In the genomic region with DNA sequence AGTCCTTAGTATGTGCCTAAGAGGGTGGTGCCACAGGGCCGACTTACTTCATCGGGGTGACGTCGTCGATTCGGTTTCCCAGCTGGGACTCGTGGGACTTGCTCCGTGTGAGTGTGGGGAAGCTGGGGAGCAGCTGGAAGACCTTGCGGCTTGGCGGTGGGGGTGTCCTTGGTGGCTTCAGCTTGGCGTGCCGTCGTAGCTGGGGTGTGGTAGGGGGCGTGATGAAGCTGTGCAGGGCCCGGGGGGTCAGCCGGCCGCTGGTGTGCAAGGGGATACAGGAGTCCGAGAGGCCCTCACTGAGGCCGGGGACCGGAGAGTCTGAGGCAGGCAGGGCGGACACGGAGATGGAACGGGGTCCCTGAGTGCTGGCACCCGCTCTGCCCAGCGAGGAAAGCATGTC, we compare ENCODE assay signal across 27 mouse cellular contexts.
A peak's percentile ranks its signal among the peaks of the same experiment; 100 is the strongest.
DNase-seq lines count a peak whose midpoint lies in the region; ATAC-seq and TF ChIP-seq lines count a peak whose summit lies in the region.
"Had no signal": no experiment of that assay in that cellular context is flagged by ENCODE, and none has a peak within 500 bp of the region (broad histone marks: within the 10 kb centered on the region; RNA-seq: fewer than 3 reads in every experiment).

No protein-coding gene starts in this region.

- ATAC-seq in liver, postnatal 0 days: 0 out of 2 replicates have a peak, but pooled peaks have one; percentile 2
- no peak for ATAC-seq in liver, embryonic 12.5 days
- peak; percentile 30; the same call in 1 of the 2 replicates for ATAC-seq in erythroid progenitor cell, adult 5-6 weeks (replicated peaks; ENCODE audit: low FRiP score, poor library complexity, severe bottlenecking)
- ATAC-seq: activated CD4-positive, CD25-positive, alpha-beta regulatory T cell, adult 4 months; forebrain, embryonic 14.5 days; intestine, postnatal 0 days had no signal

- no peaks in the 10 kb centered on the region for H3K4me1 ChIP-seq in liver, postnatal 0 days (ENCODE audit: insufficient read depth)
- H3K4me1 ChIP-seq in liver, embryonic 12.5 days: peaks cover 9% of the 10 kb centered on the region
- peaks cover 22 to 53% of the 10 kb centered on the region in 2 experiments for H3K4me1 ChIP-seq in CH12.LX (ENCODE audit: control insufficient read depth in 1 of 2, insufficient read depth in 2 of 2)

- TF ChIP-seq POLR2A in CH12.LX (IDR thresholded peaks at IDR 0.05; ENCODE audit: low read depth, low read length): no peak

- dilution Hi-C loops in CH12.LX (cut with MboI; ENCODE audit: extremely low pct_ligation_motif_present, extremely low pct_unique_long_range_greater_than_20kb, low sequenced_read_pairs): no loop called here

- no peak overlapping the region for H3K4me3 ChIP-seq in gastrocnemius, adult 2 months
- no peak overlapping the region for H3K4me3 ChIP-seq in liver, postnatal 0 days (ENCODE audit: low read depth, low read length)
- no peak overlapping the region for H3K4me3 ChIP-seq in liver, embryonic 12.5 days
- no peak overlapping the region for H3K4me3 ChIP-seq in CH12.LX (replicated peaks in 1 of 3; ENCODE audit: low read depth in 2 of 3, low read length in 2 of 3, poor library complexity in 1 of 3)
- H3K4me3 ChIP-seq: embryonic facial prominence, embryonic 10.5 days; embryonic facial prominence, embryonic 13.5 days; erythroblast, embryonic 14.5 days; heart, embryonic 13.5 days; hindbrain, embryonic 15.5 days had no signal

- no peak overlapping the region for H3K4me2 ChIP-seq in liver, postnatal 0 days (ENCODE audit: low read depth, low read length)
- no peak overlapping the region for H3K4me2 ChIP-seq in liver, embryonic 12.5 days
- no peak overlapping the region for H3K4me2 ChIP-seq in CH12.LX (ENCODE audit: insufficient read depth, low read depth, poor library complexity, severe bottlenecking)
- H3K4me2 ChIP-seq: embryonic facial prominence, embryonic 13.5 days; heart, embryonic 13.5 days; hindbrain, embryonic 15.5 days had no signal

- no peaks in the 10 kb centered on the region for H3K27me3 ChIP-seq in liver, postnatal 0 days (ENCODE audit: insufficient read depth, low read length)
- no peaks in the 10 kb centered on the region for H3K27me3 ChIP-seq in liver, embryonic 12.5 days (replicated peaks)
- H3K27me3 ChIP-seq in CH12.LX (replicated peaks): no peaks in the 10 kb centered on the region
- H3K27me3 ChIP-seq: embryonic facial prominence, embryonic 13.5 days; heart, embryonic 13.5 days; hindbrain, embryonic 15.5 days had no signal

- peaks cover 3% of the 10 kb centered on the region; the same call in 1 of the 2 replicates for H3K79me2 ChIP-seq in CH12.LX (replicated peaks; ENCODE audit: control insufficient read depth, extremely low read depth, insufficient read depth, poor library complexity, severe bottlenecking)

- H3K9me3 ChIP-seq in liver, postnatal 0 days (ENCODE audit: low read length): no peaks in the 10 kb centered on the region
- H3K9me3 ChIP-seq in liver, embryonic 12.5 days (replicated peaks): no peaks in the 10 kb centered on the region
- peaks cover 16% of the 10 kb centered on the region for H3K9me3 ChIP-seq in CH12.LX (replicated peaks; ENCODE audit: low read length)
- H3K9me3 ChIP-seq: hindbrain, embryonic 15.5 days had no signal

- peak overlapping the region; percentile 66 for H3K27ac ChIP-seq in gastrocnemius, adult 2 months
- no peak overlapping the region for H3K27ac ChIP-seq in liver, postnatal 0 days (ENCODE audit: low read depth)
- H3K27ac ChIP-seq in liver, embryonic 12.5 days: no peak overlapping the region
- 0 out of 2 replicates have a peak overlapping the region, but pooled peaks have one; percentile 0 for H3K27ac ChIP-seq in CH12.LX (ENCODE audit: insufficient read depth, low read depth)
- H3K27ac ChIP-seq: embryonic facial prominence, embryonic 13.5 days; heart, embryonic 13.5 days; hindbrain, embryonic 15.5 days had no signal

- WGBS in liver, postnatal 0 days (ENCODE audit: insufficient replicate concordance): 93% methylated on average over 25 of the region's 25 CpGs
- 92% methylated on average over 25 of the region's 25 CpGs for WGBS in liver, embryonic 12.5 days (ENCODE audit: insufficient replicate concordance)

- DNase-seq in gastrocnemius, adult 2 months: peak; percentile 51
- DNase-seq in gastrocnemius, adult 18-20 months (ENCODE audit: low spot score): no peak
- DNase-seq in liver, postnatal 0 days: no peak
- no peak for DNase-seq in CH12.LX (ENCODE audit: extremely low read depth)
- no peak for DNase-seq in layer of hippocampus, postnatal 14 days (ENCODE audit: low spot score in 2 of 2)
- DNase-seq in frontal cortex, postnatal 25 days (ENCODE audit: low spot score in 2 of 2): no peak
- DNase-seq: adrenal gland, adult 8-10 months; adrenal gland, postnatal 25 days; B cell, adult 2 months; cerebellum, adult 11-12 months; cerebellum, adult 8-10 months; cerebellum, postnatal 10 days; cerebellum, postnatal 36 days; embryo, embryonic 11 days; gastrocnemius, postnatal 25 days; heart, postnatal 14 days; heart, postnatal 4 days had no signal

- TF ChIP-seq EP300 in liver, postnatal 0 days (IDR thresholded peaks at IDR 0.05; ENCODE audit: low read depth): no peak
- no peak for TF ChIP-seq EP300 in CH12.LX (IDR thresholded peaks at IDR 0.05; ENCODE audit: low read length)

- peaks cover 10% of the 10 kb centered on the region for H3K36me3 ChIP-seq in liver, postnatal 0 days (replicated peaks; ENCODE audit: insufficient read depth, low read length)
- H3K36me3 ChIP-seq in liver, embryonic 12.5 days: peaks cover 46% of the 10 kb centered on the region
- H3K36me3 ChIP-seq in CH12.LX (replicated peaks in 1 of 2; ENCODE audit: control insufficient read depth in 1 of 2, insufficient read depth in 1 of 2, low read length in 1 of 2): peaks cover 76 to 91% of the 10 kb centered on the region in 2 experiments

- in situ Hi-C loops in CH12.LX (cut with MboI; ENCODE audit: low pct_ligation_motif_present, low pct_unique_long_range_greater_than_20kb, low sequenced_read_pairs): no loop called here

- no peak for TF ChIP-seq RAD21 in CH12.LX (IDR thresholded peaks at IDR 0.05; ENCODE audit: low read depth, low read length)

- TF ChIP-seq CTCF in gastrocnemius, adult 2 months (IDR thresholded peaks at IDR 0.05): no peak
- TF ChIP-seq CTCF in liver, postnatal 0 days (IDR thresholded peaks at IDR 0.05; ENCODE audit: low read depth): no peak
- no peak for TF ChIP-seq CTCF in CH12.LX (conservative IDR thresholded peaks at IDR 0.05 in 1 of 2, IDR thresholded peaks at IDR 0.05 in 1 of 2; ENCODE audit: low read depth in 2 of 2, low read length in 2 of 2)

- intact Hi-C loops in gastrocnemius, adult 2 months (cut with DNase I): no loop called here

- H3K9ac ChIP-seq in liver, postnatal 0 days (replicated peaks): no peak overlapping the region
- H3K9ac ChIP-seq in liver, embryonic 12.5 days: no peak overlapping the region
- no peak overlapping the region for H3K9ac ChIP-seq in CH12.LX (ENCODE audit: insufficient read depth, low read depth)
- H3K9ac ChIP-seq: embryonic facial prominence, embryonic 13.5 days; heart, embryonic 13.5 days; hindbrain, embryonic 15.5 days had no signal

TF ChIP-seq in CH12.LX, 34 proteins besides CTCF, POLR2A, EP300 and RAD21:
- TF ChIP-seq MAX (IDR thresholded peaks at IDR 0.05; ENCODE audit: low read length) (no peak), POLR2AphosphoS2 (IDR thresholded peaks at IDR 0.05; ENCODE audit: low read depth, low read length) (no peak), IRF4 (IDR thresholded peaks at IDR 0.05; ENCODE audit: low read depth, low read length) (no peak), ZC3H11A (IDR thresholded peaks at IDR 0.05; ENCODE audit: low read depth, low read length) (no peak), SMC3 (IDR thresholded peaks at IDR 0.05; ENCODE audit: low read depth, low read length) (no peak), RCOR1 (conservative IDR thresholded peaks at IDR 0.05; ENCODE audit: low read depth, low read length) (no peak), MXI1 (IDR thresholded peaks at IDR 0.05; ENCODE audit: low read depth, low read length) (no peak), SIN3A (IDR thresholded peaks at IDR 0.05; ENCODE audit: low read length) (no peak)

Comparison
In these comparisons a context has a peak if more than half of its experiments do, and no peak if none do; other contexts are left out.
1. H3K27ac ChIP-seq: peak in gastrocnemius, adult 2 months (single experiment) and CH12.LX (single experiment); none in liver, postnatal 0 days (single experiment) and liver, embryonic 12.5 days (single experiment).